In the genomic region with DNA sequence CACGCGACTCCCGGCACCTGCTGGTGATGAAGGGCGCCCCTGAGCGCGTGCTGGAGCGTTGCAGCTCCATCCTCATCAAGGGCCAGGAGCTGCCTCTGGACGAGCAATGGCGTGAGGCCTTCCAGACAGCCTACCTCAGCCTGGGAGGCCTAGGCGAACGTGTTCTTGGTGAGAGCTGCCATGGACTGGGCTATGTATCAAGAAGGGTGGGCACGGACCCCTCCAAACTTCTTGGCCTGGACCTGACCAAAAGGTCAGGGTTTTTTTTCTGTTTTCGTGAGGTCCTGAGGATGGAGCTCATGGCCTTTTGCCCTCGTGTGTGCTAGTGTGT, we compare ENCODE assay signal across 8 mouse cellular contexts. TPM values are rescaled to one million over a fixed set of nuclear protein-coding genes. Genes with fewer than 3 reads are reported as not detected.
A peak's percentile ranks its signal among the peaks of the same experiment; 100 is the strongest.
DNase-seq lines count a peak whose midpoint lies in the region; ATAC-seq lines count a peak whose summit lies in the region.

No protein-coding gene starts in this region.

- peaks cover 31% of the 10 kb centered on the region for H3K27me3 ChIP-seq in kidney, embryonic 16.5 days (ENCODE audit: insufficient read depth, low read length)
- H3K27me3 ChIP-seq in embryonic facial prominence, embryonic 11.5 days (ENCODE audit: control insufficient read depth, insufficient read depth, low read length), result peaks cover 10% of the 10 kb centered on the region
- H3K27me3 ChIP-seq in intestine, embryonic 14.5 days (replicated peaks; ENCODE audit: control insufficient read depth, insufficient read depth, low read length), result peaks cover 9% of the 10 kb centered on the region; the same call in 1 of the 2 replicates
- peaks cover 22% of the 10 kb centered on the region for H3K27me3 ChIP-seq in midbrain, embryonic 16.5 days (ENCODE audit: control insufficient read depth, insufficient read depth, low read depth, low read length)

- peak overlapping the region; percentile 75 for H3K4me2 ChIP-seq in kidney, embryonic 16.5 days (replicated peaks; ENCODE audit: low read depth, low read length)
- H3K4me2 ChIP-seq in embryonic facial prominence, embryonic 11.5 days (ENCODE audit: low read depth, low read length), result peak overlapping the region; percentile 54
- peak overlapping the region; percentile 52 for H3K4me2 ChIP-seq in intestine, embryonic 14.5 days (ENCODE audit: low read length)
- H3K4me2 ChIP-seq in midbrain, embryonic 16.5 days (ENCODE audit: low read length), result peak overlapping the region; percentile 55

- H3K4me1 ChIP-seq in kidney, embryonic 16.5 days (ENCODE audit: insufficient read depth, low read length), result peaks cover 12% of the 10 kb centered on the region
- no peaks in the 10 kb centered on the region for H3K4me1 ChIP-seq in embryonic facial prominence, embryonic 11.5 days (ENCODE audit: control insufficient read depth, insufficient read depth, low read length)
- peaks cover 7% of the 10 kb centered on the region for H3K4me1 ChIP-seq in intestine, embryonic 14.5 days (replicated peaks; ENCODE audit: control insufficient read depth, insufficient read depth, low read length)
- H3K4me1 ChIP-seq in midbrain, embryonic 16.5 days (ENCODE audit: control insufficient read depth, insufficient read depth, low read length), result peaks cover 7% of the 10 kb centered on the region; the same call in 1 of the 2 replicates

- no peaks in the 10 kb centered on the region for H3K36me3 ChIP-seq in kidney, embryonic 16.5 days (ENCODE audit: insufficient read depth, low read length)
- H3K36me3 ChIP-seq in embryonic facial prominence, embryonic 11.5 days (replicated peaks; ENCODE audit: control insufficient read depth, insufficient read depth, low read depth, low read length), result no peaks in the 10 kb centered on the region
- H3K36me3 ChIP-seq in intestine, embryonic 14.5 days (ENCODE audit: control insufficient read depth, insufficient read depth, low read length), result no peaks in the 10 kb centered on the region
- no peaks in the 10 kb centered on the region for H3K36me3 ChIP-seq in midbrain, embryonic 16.5 days (ENCODE audit: control insufficient read depth, insufficient read depth, low read length)

- no peaks in the 10 kb centered on the region for H3K9me3 ChIP-seq in kidney, embryonic 16.5 days (ENCODE audit: low read length)
- no peaks in the 10 kb centered on the region; the same call in 1 of the 2 replicates for H3K9me3 ChIP-seq in embryonic facial prominence, embryonic 11.5 days (replicated peaks; ENCODE audit: control insufficient read depth, low read length)
- no peaks in the 10 kb centered on the region for H3K9me3 ChIP-seq in intestine, embryonic 14.5 days (ENCODE audit: control insufficient read depth, low read length)
- no peaks in the 10 kb centered on the region for H3K9me3 ChIP-seq in midbrain, embryonic 16.5 days (replicated peaks; ENCODE audit: control insufficient read depth, low read length, poor library complexity, severe bottlenecking)

- ATAC-seq in kidney, embryonic 16.5 days (ENCODE audit: low FRiP score, low TSS enrichment), result no peak
- ATAC-seq in embryonic facial prominence, embryonic 11.5 days (replicated peaks; ENCODE audit: insufficient number of reproducible peaks, low FRiP score, low TSS enrichment, low read depth), result no peak; the same call in 1 of the 2 replicates
- no peak for ATAC-seq in intestine, embryonic 14.5 days (replicated peaks; ENCODE audit: low FRiP score, low TSS enrichment, low read depth)
- ATAC-seq in midbrain, embryonic 16.5 days, result peak; percentile 64

- H3K4me3 ChIP-seq in kidney, embryonic 16.5 days (ENCODE audit: low read length), result peak overlapping the region; percentile 47
- peak overlapping the region; percentile 15 for H3K4me3 ChIP-seq in embryonic facial prominence, embryonic 11.5 days (ENCODE audit: low read depth, low read length)
- H3K4me3 ChIP-seq in intestine, embryonic 14.5 days (ENCODE audit: low read depth, low read length), result peak overlapping the region; percentile 33
- peak overlapping the region; percentile 38 for H3K4me3 ChIP-seq in midbrain, embryonic 16.5 days (ENCODE audit: low read depth, low read length)

- no peak overlapping the region for H3K27ac ChIP-seq in kidney, embryonic 16.5 days (ENCODE audit: low read length)
- no peak overlapping the region for H3K27ac ChIP-seq in embryonic facial prominence, embryonic 11.5 days (replicated peaks; ENCODE audit: low read depth, low read length)
- H3K27ac ChIP-seq in intestine, embryonic 14.5 days (ENCODE audit: low read depth), result no peak overlapping the region
- H3K27ac ChIP-seq in midbrain, embryonic 16.5 days (ENCODE audit: low read length), result no peak overlapping the region

- no peak for DNase-seq in kidney, adult 18-20 months
- no peak for DNase-seq in embryonic facial prominence, embryonic 11.5 days (ENCODE audit: low spot score)
- no peak for DNase-seq in intestine, embryonic 14.5 days (ENCODE audit: low spot score)
- no peak for DNase-seq in spleen, postnatal 36 days (ENCODE audit: low spot score in 2 of 2)
- DNase-seq in B cell, adult 2 months, result no peak
- DNase-seq in urinary bladder, postnatal 25 days (ENCODE audit: low spot score), result no peak

- peak overlapping the region; percentile 36; the same call in 1 of the 2 replicates for H3K9ac ChIP-seq in kidney, embryonic 16.5 days (replicated peaks; ENCODE audit: low read length)
- H3K9ac ChIP-seq in embryonic facial prominence, embryonic 11.5 days (replicated peaks; ENCODE audit: low read length), result no peak overlapping the region
- H3K9ac ChIP-seq in intestine, embryonic 14.5 days (ENCODE audit: low read length), result no peak overlapping the region
- peak overlapping the region; percentile 56; the same call in 1 of the 2 replicates for H3K9ac ChIP-seq in midbrain, embryonic 16.5 days (ENCODE audit: low read depth, low read length)

- 10% methylated on average over 14 of the region's 14 CpGs for WGBS in kidney, embryonic 16.5 days
- 9% methylated on average over 14 of the region's 14 CpGs for WGBS in embryonic facial prominence, embryonic 11.5 days
- WGBS in intestine, embryonic 14.5 days, result 9% methylated on average over 14 of the region's 14 CpGs
- WGBS in midbrain, embryonic 16.5 days, result 7% methylated on average over 14 of the region's 14 CpGs

RNA-seq across cellular contexts. Expression of a gene that starts 5.7 kb away (rescaled TPM):
- 2.1 and 3.2 TPM in 2 replicates for polyA plus RNA-seq in kidney, embryonic 16.5 days (2015; fragmentation: Nextera tagmentation; extraction: Ambion mirVana)
- polyA plus RNA-seq in embryonic facial prominence, embryonic 11.5 days (2014; fragmentation: Nextera tagmentation; extraction: Ambion mirVana), result 0.26 TPM in 1 of 2 replicates, not detected in the other
- 1.0 and 2.2 TPM in 2 replicates for polyA plus RNA-seq in intestine, embryonic 14.5 days (2014; fragmentation: Nextera tagmentation; extraction: Ambion mirVana)
- polyA plus RNA-seq in midbrain, embryonic 16.5 days (2015; fragmentation: Nextera tagmentation; extraction: Ambion mirVana), result 1.2 and 2.2 TPM in 2 replicates

RNA-seq across cellular contexts. Expression of a gene that starts 11.7 kb away (rescaled TPM):
- polyA plus RNA-seq in kidney, embryonic 16.5 days (2015; fragmentation: Nextera tagmentation; extraction: Ambion mirVana), result 209 and 225 TPM in 2 replicates
- 129 and 145 TPM in 2 replicates for polyA plus RNA-seq in embryonic facial prominence, embryonic 11.5 days (2014; fragmentation: Nextera tagmentation; extraction: Ambion mirVana)
- polyA plus RNA-seq in intestine, embryonic 14.5 days (2014; fragmentation: Nextera tagmentation; extraction: Ambion mirVana), result 213 and 238 TPM in 2 replicates
- polyA plus RNA-seq in midbrain, embryonic 16.5 days (2015; fragmentation: Nextera tagmentation; extraction: Ambion mirVana), result 233 and 254 TPM in 2 replicates

RNA-seq across cellular contexts. Expression of a gene that starts 19.0 kb away (rescaled TPM):
- 0.40 and 0.51 TPM in 2 replicates for polyA plus RNA-seq in kidney, embryonic 16.5 days (2015; fragmentation: Nextera tagmentation; extraction: Ambion mirVana)
- not detected in 2 replicates for polyA plus RNA-seq in embryonic facial prominence, embryonic 11.5 days (2014; fragmentation: Nextera tagmentation; extraction: Ambion mirVana)
- 1.4 TPM in 2 replicates for polyA plus RNA-seq in intestine, embryonic 14.5 days (2014; fragmentation: Nextera tagmentation; extraction: Ambion mirVana)
- polyA plus RNA-seq in midbrain, embryonic 16.5 days (2015; fragmentation: Nextera tagmentation; extraction: Ambion mirVana), result not detected in 2 replicates

RNA-seq across cellular contexts. Expression of a gene that starts 25.8 kb away (rescaled TPM):
- polyA plus RNA-seq in kidney, embryonic 16.5 days (2015; fragmentation: Nextera tagmentation; extraction: Ambion mirVana), result 0.21 and 0.45 TPM in 2 replicates
- polyA plus RNA-seq in embryonic facial prominence, embryonic 11.5 days (2014; fragmentation: Nextera tagmentation; extraction: Ambion mirVana), result 0.24 TPM in 1 of 2 replicates, not detected in the other
- polyA plus RNA-seq in intestine, embryonic 14.5 days (2014; fragmentation: Nextera tagmentation; extraction: Ambion mirVana), result 0.51 TPM in 1 of 2 replicates, not detected in the other
- polyA plus RNA-seq in midbrain, embryonic 16.5 days (2015; fragmentation: Nextera tagmentation; extraction: Ambion mirVana), result 1.1 and 1.7 TPM in 2 replicates

RNA-seq across cellular contexts. Expression of a gene that starts 33.6 kb away (rescaled TPM):
- 1.7 and 2.3 TPM in 2 replicates for polyA plus RNA-seq in kidney, embryonic 16.5 days (2015; fragmentation: Nextera tagmentation; extraction: Ambion mirVana)
- polyA plus RNA-seq in embryonic facial prominence, embryonic 11.5 days (2014; fragmentation: Nextera tagmentation; extraction: Ambion mirVana), result 1.0 and 2.0 TPM in 2 replicates
- polyA plus RNA-seq in intestine, embryonic 14.5 days (2014; fragmentation: Nextera tagmentation; extraction: Ambion mirVana), result 1.5 and 2.7 TPM in 2 replicates
- 1.6 and 2.0 TPM in 2 replicates for polyA plus RNA-seq in midbrain, embryonic 16.5 days (2015; fragmentation: Nextera tagmentation; extraction: Ambion mirVana)

Comparison
In these comparisons a context has a peak if more than half of its experiments do, and no peak if none do; other contexts are left out.
1. H3K9ac ChIP-seq: peak in kidney, embryonic 16.5 days (single experiment) and midbrain, embryonic 16.5 days (single experiment); none in embryonic facial prominence, embryonic 11.5 days (single experiment) and intestine, embryonic 14.5 days (single experiment).
2. Peak in every context shown above with its lines, with median percentiles within 50 percentile points of each other: H3K4me2 ChIP-seq and H3K4me3 ChIP-seq.